Mouse (Mus musculus): ENCODE measurements around the gene H6pd.

GRCm38 (mm10) chr4:149952201-149952600 is 56.6 kb downstream of the H6pd start:
- TF ChIP-seq CTCF (IDR thresholded peaks at IDR 0.05; ENCODE audit: control insufficient read depth, insufficient read depth, insufficient read length) (no peak), CEBPB (IDR thresholded peaks at IDR 0.05; ENCODE audit: low read depth) (no peak), MYOG (IDR thresholded peaks at IDR 0.05; ENCODE audit: control insufficient read depth, extremely low read depth, insufficient read length) (no peak), USF1 (IDR thresholded peaks at IDR 0.05; ENCODE audit: low read depth) (no peak), MAX (IDR thresholded peaks at IDR 0.05) (no peak)
